Mouse (Mus musculus) myocyte (in vitro differentiated cells): ENCODE data around the gene BC035044.

Source experiments
- E2F4 ChIP-seq: IDR thresholded peaks from one replicate; pipeline ENCODE4 v1.6.1; 2011; ENCODE audit warnings: mild to moderate bottlenecking, control low read depth, moderate library complexity; ENCODE audit not compliant: insufficient read depth
- MAX ChIP-seq: IDR thresholded peaks from one replicate; pipeline ENCODE4 v1.6.1; 2011; ENCODE audit warnings: low read depth, mild to moderate bottlenecking, control low read depth
- MYOD1 ChIP-seq, 3 experiments: IDR thresholded peaks; one replicate each; pipeline ENCODE4 v1.6.1; 2011; ENCODE audit warnings: control low read depth in 2 of 3, low read depth in 2 of 3, mild to moderate bottlenecking in 2 of 3, moderate library complexity in 1 of 3; ENCODE audit not compliant: insufficient read length in 2 of 3, control insufficient read depth in 1 of 3
- POLR2A ChIP-seq: IDR thresholded peaks from one replicate; pipeline ENCODE4 v1.6.1; 2011; ENCODE audit warnings: low read depth, mild to moderate bottlenecking, control low read depth, moderate library complexity; ENCODE audit not compliant: insufficient read length
- POLR2AphosphoS2 ChIP-seq: IDR thresholded peaks from one replicate; pipeline ENCODE4 v1.6.1; 2011; ENCODE audit warnings: low read depth, control low read depth; ENCODE audit not compliant: insufficient read length
- SRF ChIP-seq: IDR thresholded peaks from one replicate; pipeline ENCODE4 v1.6.1; 2011; ENCODE audit warnings: low read depth; ENCODE audit not compliant: control insufficient read depth, insufficient read length
- TCF12 ChIP-seq: IDR thresholded peaks from one replicate; pipeline ENCODE4 v1.6.1; 2011; ENCODE audit warnings: mild to moderate bottlenecking, control low read depth; ENCODE audit not compliant: poor library complexity, insufficient read depth, severe bottlenecking
- USF1 ChIP-seq: IDR thresholded peaks from one replicate; pipeline ENCODE4 v1.6.1; 2011; ENCODE audit warnings: low read depth, mild to moderate bottlenecking, control low read depth, moderate library complexity

DNA sequence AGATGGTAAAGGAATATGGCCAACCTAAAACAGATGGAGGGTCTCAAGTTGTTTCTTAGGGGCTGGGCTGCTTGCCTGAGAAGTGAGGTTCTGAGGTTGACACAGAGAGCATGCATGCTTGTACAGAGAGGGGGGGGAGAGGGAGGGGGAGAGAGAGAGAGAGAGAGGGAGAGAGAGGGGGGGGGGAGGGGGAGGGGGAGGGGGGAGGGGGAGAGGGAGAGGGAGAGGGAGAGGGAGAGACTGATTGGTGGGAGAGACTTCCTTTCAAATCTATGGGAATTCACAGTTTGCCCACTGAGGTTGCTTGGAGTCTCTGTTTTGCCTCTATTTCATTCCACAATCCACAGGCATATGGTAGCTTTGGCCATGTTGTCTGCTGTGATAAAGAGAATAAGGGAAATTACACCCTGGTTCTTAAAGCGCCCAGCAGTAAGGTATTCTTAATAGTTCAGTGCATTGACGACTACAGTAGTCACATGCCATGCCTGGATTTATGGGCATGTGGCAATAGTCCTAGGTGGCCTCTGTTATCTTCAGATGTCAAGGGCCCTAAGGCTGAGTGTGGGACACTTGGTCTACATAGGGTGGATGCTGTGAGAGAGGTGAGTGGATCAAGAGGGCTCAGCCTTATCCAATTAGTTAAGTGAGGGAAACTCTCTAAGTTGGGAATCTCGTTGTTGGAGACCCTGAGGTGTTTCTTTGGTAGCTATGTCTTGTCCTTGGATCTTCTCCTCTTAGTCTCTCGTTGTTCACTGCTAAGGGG, 49.4 kb downstream of the BC035044 start:
- no peak for TF ChIP-seq POLR2A
- no peak for TF ChIP-seq POLR2AphosphoS2
- no peak for TF ChIP-seq USF1
- TF ChIP-seq MAX, result no peak
- no peak for TF ChIP-seq MYOD1 (IDR thresholded peaks at IDR 0.05; ENCODE audit: control insufficient read depth in 1 of 3, insufficient read length in 2 of 3, low read depth in 2 of 3)
- TF ChIP-seq TCF12, result no peak
- TF ChIP-seq E2F4, result no peak
- TF ChIP-seq SRF, result no peak
